Mouse (Mus musculus) ES-Bruce4 (cell line): ENCODE measurements around the gene Zc3h4. TPM values are rescaled to one million over a fixed set of nuclear protein-coding genes. Genes with fewer than 3 reads are reported as not detected.

Experiments used
- H3K27ac ChIP-seq: 2 replicates; pipeline ENCODE4 v1.5.1; 2012; ENCODE audit warnings: low read length, inconsistent platforms; ENCODE audit not compliant: insufficient read depth
- H3K27me3 ChIP-seq: 2 replicates; pipeline ENCODE4 v1.6.1; 2012; ENCODE audit warnings: mild to moderate bottlenecking, low read length, inconsistent platforms; ENCODE audit not compliant: control insufficient read depth, poor library complexity, insufficient read depth, severe bottlenecking
- H3K36me3 ChIP-seq: 2 replicates; pipeline ENCODE4 v1.6.1; 2012; ENCODE audit warnings: inconsistent platforms, mild to moderate bottlenecking, low read length, moderate library complexity; ENCODE audit not compliant: control insufficient read depth, poor library complexity, insufficient read depth, severe bottlenecking
- H3K4me1 ChIP-seq: one replicate; pipeline ENCODE4 v1.8.1; 2011; ENCODE audit warnings: low read length; ENCODE audit not compliant: control insufficient read depth, insufficient read depth
- H3K4me3 ChIP-seq: 2 replicates; pipeline ENCODE4 v1.5.1; 2011; ENCODE audit warnings: low read depth, mild to moderate bottlenecking, low read length
- H3K9ac ChIP-seq: 2 replicates; pipeline ENCODE4 v1.6.1; 2012; ENCODE audit warnings: low read depth, mild to moderate bottlenecking, inconsistent platforms; ENCODE audit not compliant: poor library complexity, severe bottlenecking
- H3K9me3 ChIP-seq: replicated peaks from 2 replicates; pipeline ENCODE4 v1.6.1; 2012; ENCODE audit warnings: mild to moderate bottlenecking, low read length, inconsistent platforms; ENCODE audit not compliant: control insufficient read depth, poor library complexity, insufficient read depth, severe bottlenecking
- CTCF ChIP-seq: IDR thresholded peaks from one replicate; pipeline ENCODE4 v1.8.1; 2011; ENCODE audit warnings: low read depth, low read length
- EP300 ChIP-seq: IDR thresholded peaks from 2 replicates; pipeline ENCODE4 v1.6.1; 2011; ENCODE audit warnings: low read depth, low read length; ENCODE audit not compliant: insufficient read depth
- POLR2A ChIP-seq: IDR thresholded peaks from one replicate; pipeline ENCODE4 v1.8.1; 2011; ENCODE audit warnings: low read length; ENCODE audit not compliant: insufficient read depth
- polyA plus RNA-seq: library from polyadenylated mRNA; stranded (reverse); fragments of >200 nt; gene quantifications from 2 replicates; pipeline ENCODE4 v1.2.4, GENCODE M21; 2011; ENCODE audit warnings: low read depth; ENCODE audit not compliant: missing spikeins, insufficient read depth, insufficient read length

Zc3h4 gene
- polyA plus RNA-seq, 1 experiment = 48.3 TPM

- no peak for TF ChIP-seq POLR2A
- TF ChIP-seq EP300 = no peak
- TF ChIP-seq CTCF = no peak
- Histone ChIP-seq H3K27me3 (no peaks in the 10 kb centered on the region), H3K9me3 (no peaks in the 10 kb centered on the region), H3K9ac (no peak overlapping the region), H3K36me3 (peaks cover 58% of the 10 kb centered on the region), H3K27ac (no peak overlapping the region), H3K4me3 (no peak overlapping the region), H3K4me1 (no peaks in the 10 kb centered on the region)
These were observed 19.9 kb downstream of the Zc3h4 start for GRCm38 (mm10) chr7:16420493-16421118.

GRCm38 (mm10) chr7:16422222-16422856 is 21.6 kb downstream of the Zc3h4 start:
- Histone ChIP-seq H3K4me1 (no peaks in the 10 kb centered on the region), H3K36me3 (peaks cover 67% of the 10 kb centered on the region), H3K9me3 (no peaks in the 10 kb centered on the region), H3K4me3 (no peak overlapping the region), H3K9ac (no peak overlapping the region), H3K27me3 (no peaks in the 10 kb centered on the region), H3K27ac (no peak overlapping the region)
- no peak for TF ChIP-seq POLR2A
- no peak for TF ChIP-seq EP300
- no peak for TF ChIP-seq CTCF

GRCm38 (mm10) chr7:16423731-16424130 is 23.0 kb downstream of the Zc3h4 start:
- TF ChIP-seq CTCF = no peak
- TF ChIP-seq POLR2A = no peak
- TF ChIP-seq EP300 = no peak
- H3K36me3 ChIP-seq = peaks cover 69% of the 10 kb centered on the region

GRCm38 (mm10) chr7:16425721-16426120 is 25.0 kb downstream of the Zc3h4 start:
- no peak overlapping the region for H3K9ac ChIP-seq
- no peaks in the 10 kb centered on the region for H3K4me1 ChIP-seq
- TF ChIP-seq EP300 = no peak
- TF ChIP-seq POLR2A = no peak
- TF ChIP-seq CTCF = no peak
- H3K27me3 ChIP-seq = no peaks in the 10 kb centered on the region
- no peaks in the 10 kb centered on the region for H3K9me3 ChIP-seq
- H3K27ac ChIP-seq = no peak overlapping the region
- no peak overlapping the region for H3K4me3 ChIP-seq
- peaks cover 74% of the 10 kb centered on the region for H3K36me3 ChIP-seq

More at GRCm38 (mm10) chr7:16423731-16424130, 23.0 kb downstream of the Zc3h4 start:
- Histone ChIP-seq H3K4me1 (no peaks in the 10 kb centered on the region), H3K27me3 (no peaks in the 10 kb centered on the region), H3K27ac (no peak overlapping the region), H3K9me3 (no peaks in the 10 kb centered on the region), H3K9ac (no peak overlapping the region), H3K4me3 (no peak overlapping the region)

GRCm38 (mm10) chr7:16426129-16426729 is 25.5 kb downstream of the Zc3h4 start:
- H3K9ac ChIP-seq = no peak overlapping the region
- no peak overlapping the region for H3K4me3 ChIP-seq
- peaks cover 69% of the 10 kb centered on the region for H3K36me3 ChIP-seq
- no peaks in the 10 kb centered on the region for H3K27me3 ChIP-seq
- no peak overlapping the region for H3K27ac ChIP-seq
- no peaks in the 10 kb centered on the region for H3K4me1 ChIP-seq
- TF ChIP-seq POLR2A (no peak), CTCF (peak; percentile 71)
- H3K9me3 ChIP-seq = no peaks in the 10 kb centered on the region
